Mouse (Mus musculus) c-Kit-positive CD71-positive TER-119-negative erythroid progenitor cells, embryonic 14.5 days (primary cell): ENCODE results near the gene Entpd1.

ENCODE experiments used
- DNase-seq: peaks from one replicate; pipeline ENCODE4 v3.0.0-alpha.2; 2013; ENCODE audit warnings: low read depth

The Entpd1 gene

GRCm38 (mm10) chr19:40723516-40723915, 111.3 kb downstream of the Entpd1 start:
- DNase-seq: no peak

GRCm38 (mm10) chr19:40726148-40726547, 114.0 kb downstream of the Entpd1 start:
- no peak for DNase-seq

GRCm38 (mm10) chr19:40726614-40727013, 114.4 kb downstream of the Entpd1 start:
- DNase-seq: no peak

GRCm38 (mm10) chr19:40728213-40728612, 116.0 kb downstream of the Entpd1 start:
- DNase-seq: no peak

DNA sequence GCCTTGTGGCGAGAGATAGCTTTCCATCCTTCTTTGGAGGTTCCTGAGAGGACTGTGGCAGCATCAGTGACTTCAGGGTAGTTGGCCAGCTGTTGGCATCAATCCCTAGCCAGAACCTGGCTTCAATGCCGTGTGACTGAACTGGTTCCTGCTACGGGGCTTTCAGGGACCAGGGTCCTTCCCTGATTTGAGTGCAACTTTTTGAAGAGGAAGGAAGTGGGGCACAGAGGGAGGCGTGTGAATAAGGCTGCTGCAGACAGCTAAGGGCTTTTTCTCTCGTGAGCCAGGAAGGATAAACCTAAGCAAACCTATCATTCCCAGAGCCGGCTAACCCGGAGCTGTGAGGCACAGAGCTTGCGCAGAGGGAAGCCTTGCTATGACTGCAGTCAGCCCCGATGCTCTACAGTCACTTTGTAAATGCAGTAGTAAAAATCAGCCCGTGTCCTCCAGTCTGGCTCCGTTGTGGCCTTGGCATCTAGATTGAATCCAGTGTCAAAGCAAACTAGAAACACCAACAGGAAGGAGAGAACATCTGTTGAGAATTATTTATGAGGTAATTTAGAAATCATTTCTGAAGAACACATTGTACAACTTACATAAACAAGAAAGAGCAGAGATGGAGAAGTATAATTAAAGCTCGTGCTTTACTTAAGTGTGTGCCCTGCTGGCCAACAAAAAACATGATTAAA, 116.7 kb downstream of the Entpd1 start:
- DNase-seq: no peak

- no peak for DNase-seq
These were observed 121.2 kb downstream of the Entpd1 start for GRCm38 (mm10) chr19:40733409-40733808.

DNA sequence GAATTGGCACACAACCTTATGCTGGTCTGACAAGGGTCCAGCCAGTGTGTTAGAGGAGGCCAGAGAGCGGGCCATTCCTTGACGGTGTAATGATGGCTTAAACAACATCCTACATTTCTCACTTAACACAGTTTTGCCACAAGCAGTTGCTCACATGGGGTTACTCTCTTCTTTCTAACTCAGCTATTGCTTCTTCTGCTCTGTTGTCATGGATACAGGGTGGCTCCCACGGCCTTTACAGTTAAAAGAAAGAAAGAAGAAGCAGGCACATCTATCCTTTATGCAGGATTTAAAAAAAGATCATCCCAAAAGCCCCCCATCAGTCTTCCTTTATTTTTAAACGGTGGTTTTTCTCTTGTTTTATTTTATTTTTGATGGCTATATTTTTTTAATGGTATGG, 121.7 kb downstream of the Entpd1 start:
- DNase-seq: no peak

- peak; percentile 37 for DNase-seq
These were observed 124.7 kb downstream of the Entpd1 start for GRCm38 (mm10) chr19:40736680-40737512.

DNA sequence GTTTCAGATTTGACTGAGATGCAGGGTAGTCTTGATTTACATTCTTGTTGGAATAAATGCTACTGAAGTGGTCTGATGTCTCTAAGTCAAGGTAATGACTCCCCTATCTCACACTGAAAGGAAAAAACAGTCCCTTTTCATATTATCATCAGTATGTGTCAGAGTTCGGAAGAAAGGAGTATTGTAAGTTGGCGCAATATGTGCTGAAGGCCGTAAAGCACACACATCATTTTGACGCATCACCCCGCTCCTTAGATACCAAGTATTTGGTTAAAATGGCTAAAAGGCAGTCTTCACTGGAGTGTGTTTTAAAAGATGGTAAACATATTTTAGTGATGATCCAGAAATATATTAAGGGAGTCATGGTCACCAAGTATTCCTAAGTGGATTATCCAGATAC, 125.4 kb downstream of the Entpd1 start:
- no peak for DNase-seq

- no peak for DNase-seq
These were observed 126.6 kb downstream of the Entpd1 start for GRCm38 (mm10) chr19:40738683-40739324.

DNA sequence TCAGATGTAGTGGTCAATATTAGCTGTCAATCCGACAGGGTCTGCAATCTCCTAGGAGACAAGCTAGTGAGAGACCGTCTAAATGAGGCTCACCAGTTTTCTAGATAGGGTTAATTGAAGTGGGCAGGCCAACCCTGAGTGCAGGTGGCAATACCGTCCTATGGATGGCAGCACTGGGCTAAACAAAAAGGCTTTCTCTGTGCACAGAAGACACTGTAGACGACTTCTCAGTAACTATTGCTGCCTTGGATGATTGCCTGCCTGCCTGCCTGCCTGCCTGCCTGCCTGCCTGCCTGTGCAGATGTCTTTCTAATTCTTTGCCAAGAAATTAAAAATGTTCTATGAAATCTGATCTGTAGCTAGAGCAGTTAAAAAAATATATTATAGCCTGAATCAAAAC, 134.4 kb downstream of the Entpd1 start:
- peak; percentile 20 for DNase-seq

DNA sequence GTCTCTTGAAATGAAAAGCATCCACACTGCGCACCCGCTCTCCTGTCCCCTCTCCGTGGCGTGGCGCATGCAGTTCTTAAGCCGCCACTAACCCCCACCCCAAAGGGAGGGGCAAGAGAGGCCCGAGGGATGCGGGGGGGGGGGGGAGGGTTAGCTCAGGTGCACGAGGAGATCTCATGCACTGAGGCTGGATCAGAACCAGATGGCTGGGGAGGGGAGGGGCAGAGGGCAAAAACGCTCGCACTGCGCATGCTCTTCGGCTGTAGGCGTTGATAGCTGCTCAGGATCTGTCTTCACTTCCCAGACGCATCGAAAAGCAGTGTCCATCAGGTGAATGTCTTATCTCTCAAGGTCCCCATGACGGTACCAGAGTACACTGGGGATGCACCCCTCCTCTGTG, 136.4 kb downstream of the Entpd1 start, which contains the start of gene Cc2d2b:
Gene Cc2d2b, plus strand, starts transcription at position 195 of the 400 bp plus-strand sequence.
- DNase-seq: no peak

GRCm38 (mm10) chr19:40754311-40754710, 142.1 kb downstream of the Entpd1 start:
- peak; percentile 54 for DNase-seq

DNA sequence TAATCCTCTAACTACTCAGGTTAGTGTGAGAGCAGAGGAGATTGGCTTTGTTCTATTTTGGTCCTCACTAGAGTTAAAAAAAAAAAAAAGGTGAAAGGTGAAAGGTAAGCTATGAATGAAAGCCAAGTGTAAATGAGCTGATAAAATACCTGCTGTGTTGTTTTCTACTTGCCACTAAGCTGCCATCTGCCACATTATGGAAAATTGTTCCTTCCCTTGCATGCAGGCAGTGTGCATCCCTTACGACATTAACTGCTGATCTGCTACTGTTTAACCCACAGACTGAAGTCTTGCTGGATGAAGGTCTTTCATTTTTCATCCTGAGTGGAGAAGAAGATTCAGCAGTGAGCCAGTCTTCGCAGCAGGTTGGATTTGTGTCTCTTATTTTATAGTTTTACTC, 147.9 kb downstream of the Entpd1 start:
- no peak for DNase-seq

GRCm38 (mm10) chr19:40762023-40762759, 150.0 kb downstream of the Entpd1 start:
- DNase-seq: no peak

DNA sequence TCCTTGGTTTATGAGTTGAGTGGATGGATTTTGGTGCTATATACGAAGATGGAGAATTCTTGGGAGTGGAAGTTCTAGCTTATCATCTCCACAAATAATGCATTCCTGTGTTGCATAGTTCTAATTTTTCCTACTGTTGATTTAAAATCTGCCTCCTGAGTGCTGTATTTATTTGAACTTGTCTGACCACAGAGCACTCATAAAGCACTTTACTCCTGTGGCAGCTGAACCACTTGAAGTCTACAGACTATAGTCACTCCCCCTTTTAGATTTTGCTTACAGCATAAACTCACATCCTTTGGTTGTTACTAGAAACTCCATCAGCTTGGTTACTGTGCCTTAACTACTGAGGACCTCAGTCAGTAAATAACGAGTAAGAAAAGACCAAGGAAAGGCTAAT, 155.0 kb downstream of the Entpd1 start:
- no peak for DNase-seq

- peak; percentile 80 for DNase-seq
These were observed 157.2 kb downstream of the Entpd1 start for GRCm38 (mm10) chr19:40769341-40769770.

DNA sequence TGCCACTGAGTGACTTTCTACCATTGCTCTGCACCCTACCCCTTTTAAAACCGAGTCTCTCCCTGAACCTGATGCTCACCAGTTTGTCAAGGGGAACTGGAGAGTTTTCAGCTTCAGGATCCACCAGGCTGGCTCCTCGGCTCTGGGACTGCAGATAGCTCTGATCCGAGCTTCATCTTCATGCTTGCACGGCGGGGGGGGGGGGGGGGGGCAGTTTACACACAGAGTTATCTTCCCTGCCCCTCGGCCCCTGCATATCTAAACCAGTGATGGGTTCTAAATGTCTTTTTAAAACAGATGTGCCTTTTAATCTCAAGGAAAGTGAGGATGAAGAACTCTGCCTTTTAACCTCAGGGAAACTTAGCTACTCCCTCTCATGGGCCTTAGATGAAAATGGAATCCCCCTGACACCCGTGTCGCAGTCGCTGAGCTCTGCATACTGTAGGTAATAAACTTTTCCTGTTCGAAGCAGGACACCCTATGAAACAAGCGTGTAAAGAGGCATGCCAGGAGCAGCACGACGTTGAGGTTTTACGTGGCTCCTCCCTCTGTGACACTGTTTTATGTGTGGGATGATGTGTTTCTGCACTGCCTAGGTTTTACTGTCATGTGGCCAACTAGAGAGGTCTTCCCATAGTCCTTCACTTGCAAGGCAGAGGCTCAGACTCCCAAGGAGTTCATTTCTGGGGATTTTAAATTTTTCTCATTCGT, 176.0 kb downstream of the Entpd1 start:
- no peak for DNase-seq

GRCm38 (mm10) chr19:40788715-40789084, 176.5 kb downstream of the Entpd1 start:
- DNase-seq: no peak
